Mouse (Mus musculus) megakaryocyte, embryonic 14.5 days (primary cell): Measurements from ENCODE around the gene Fat2. TPM values are rescaled to one million over a fixed set of nuclear protein-coding genes. Genes with fewer than 3 reads are reported as not detected.

Experiments used
- H3K27me3 ChIP-seq: replicated peaks from 2 replicates; pipeline ENCODE3; 2012; ENCODE audit warnings: inconsistent platforms
- H3K36me3 ChIP-seq: replicated peaks from 2 replicates; pipeline ENCODE3; 2012; ENCODE audit warnings: low read length, inconsistent platforms, mixed read lengths
- H3K4me1 ChIP-seq: 2 replicates; pipeline ENCODE4 v1.6.1; 2012; ENCODE audit warnings: inconsistent platforms
- H3K4me3 ChIP-seq: replicated peaks from 2 replicates; pipeline ENCODE3; 2012; ENCODE audit warnings: moderate library complexity, mild to moderate bottlenecking, inconsistent platforms
- H3K9me3 ChIP-seq: 2 replicates; pipeline ENCODE4 v1.6.1; 2012; ENCODE audit warnings: inconsistent platforms
- FLI1 ChIP-seq: IDR thresholded peaks from 2 replicates; pipeline ENCODE4 v1.6.1; 2012; ENCODE audit warnings: low read length, inconsistent platforms, mixed read lengths
- GATA1 ChIP-seq: IDR thresholded peaks from 3 replicates; pipeline ENCODE4 v1.6.1; 2012; ENCODE audit warnings: mixed read lengths, low read length, inconsistent platforms, borderline replicate concordance
- polyA plus RNA-seq: library from polyadenylated mRNA; stranded (reverse); fragments of >175 nt; gene quantifications from 2 replicates; pipeline ENCODE4 v1.2.3, GENCODE M21; 2012; ENCODE audit warnings: low replicate concordance; ENCODE audit not compliant: insufficient read depth

Gene Fat2
- polyA plus RNA-seq, 1 experiment, result not detected

GRCm38 (mm10) chr11:55217418-55217817, 118.9 kb downstream of the Fat2 start:
- H3K9me3 ChIP-seq, result no peaks in the 10 kb centered on the region
- peaks cover 50% of the 10 kb centered on the region for H3K4me1 ChIP-seq
- peaks cover 98% of the 10 kb centered on the region for H3K36me3 ChIP-seq
- H3K4me3 ChIP-seq, result no peak overlapping the region
- no peaks in the 10 kb centered on the region for H3K27me3 ChIP-seq
- TF ChIP-seq GATA1 (no peak), FLI1 (no peak)

- Histone ChIP-seq H3K36me3 (peaks cover 98% of the 10 kb centered on the region), H3K4me1 (peaks cover 56% of the 10 kb centered on the region), H3K9me3 (no peaks in the 10 kb centered on the region), H3K27me3 (no peaks in the 10 kb centered on the region), H3K4me3 (no peak overlapping the region)
- TF ChIP-seq GATA1 (no peak), FLI1 (no peak)
These were observed 119.5 kb downstream of the Fat2 start for GRCm38 (mm10) chr11:55216830-55217229.

GRCm38 (mm10) chr11:55216061-55216460, 120.3 kb downstream of the Fat2 start:
- Histone ChIP-seq H3K36me3 (peaks cover 98% of the 10 kb centered on the region), H3K9me3 (no peaks in the 10 kb centered on the region)
- TF ChIP-seq FLI1 (no peak), GATA1 (no peak)

GRCm38 (mm10) chr11:55214978-55215377, 121.4 kb downstream of the Fat2 start:
- Histone ChIP-seq H3K36me3 (peaks cover 96% of the 10 kb centered on the region), H3K9me3 (no peaks in the 10 kb centered on the region), H3K4me3 (no peak overlapping the region), H3K27me3 (no peaks in the 10 kb centered on the region), H3K4me1 (peaks cover 63% of the 10 kb centered on the region)
- TF ChIP-seq GATA1 (no peak), FLI1 (no peak)

More at GRCm38 (mm10) chr11:55216061-55216460, 120.3 kb downstream of the Fat2 start:
- Histone ChIP-seq H3K4me3 (no peak overlapping the region), H3K4me1 (peaks cover 63% of the 10 kb centered on the region), H3K27me3 (no peaks in the 10 kb centered on the region)

- H3K9me3 ChIP-seq, result no peaks in the 10 kb centered on the region
- TF ChIP-seq GATA1 (no peak), FLI1 (no peak)
- H3K27me3 ChIP-seq, result no peaks in the 10 kb centered on the region
- H3K36me3 ChIP-seq, result peaks cover 92% of the 10 kb centered on the region
- peaks cover 67% of the 10 kb centered on the region for H3K4me1 ChIP-seq
- no peak overlapping the region for H3K4me3 ChIP-seq
These were observed 122.2 kb downstream of the Fat2 start for GRCm38 (mm10) chr11:55214161-55214560.

- no peak overlapping the region for H3K4me3 ChIP-seq
- peaks cover 74% of the 10 kb centered on the region for H3K4me1 ChIP-seq
- no peaks in the 10 kb centered on the region for H3K9me3 ChIP-seq
- peaks cover 88% of the 10 kb centered on the region for H3K36me3 ChIP-seq
- TF ChIP-seq GATA1, result no peak
- no peak for TF ChIP-seq FLI1
- H3K27me3 ChIP-seq, result no peaks in the 10 kb centered on the region
These were observed 122.8 kb downstream of the Fat2 start for GRCm38 (mm10) chr11:55213518-55213917.

- no peak for TF ChIP-seq GATA1
- no peak for TF ChIP-seq FLI1
- Histone ChIP-seq H3K4me3 (no peak overlapping the region), H3K9me3 (no peaks in the 10 kb centered on the region), H3K36me3 (peaks cover 71% of the 10 kb centered on the region), H3K4me1 (peaks cover 88% of the 10 kb centered on the region), H3K27me3 (no peaks in the 10 kb centered on the region)
These were observed 126.6 kb downstream of the Fat2 start for GRCm38 (mm10) chr11:55209626-55210353.

- H3K9me3 ChIP-seq, result no peaks in the 10 kb centered on the region
These were observed 127.3 kb downstream of the Fat2 start for GRCm38 (mm10) chr11:55209032-55209431.

GRCm38 (mm10) chr11:55208001-55208690, 128.2 kb downstream of the Fat2 start:
- TF ChIP-seq GATA1 (no peak), FLI1 (no peak)
- Histone ChIP-seq H3K36me3 (peaks cover 55% of the 10 kb centered on the region), H3K27me3 (no peaks in the 10 kb centered on the region), H3K9me3 (no peaks in the 10 kb centered on the region), H3K4me3 (peak overlapping the region; percentile 38), H3K4me1 (peaks cover 83% of the 10 kb centered on the region)

More at GRCm38 (mm10) chr11:55209032-55209431, 127.3 kb downstream of the Fat2 start:
- H3K27me3 ChIP-seq, result no peaks in the 10 kb centered on the region
- H3K4me1 ChIP-seq, result peaks cover 81% of the 10 kb centered on the region
- TF ChIP-seq FLI1 (no peak), GATA1 (no peak)
- peaks cover 63% of the 10 kb centered on the region for H3K36me3 ChIP-seq
- no peak overlapping the region for H3K4me3 ChIP-seq

GRCm38 (mm10) chr11:55204602-55205001, 131.8 kb downstream of the Fat2 start:
- no peak for TF ChIP-seq FLI1
- TF ChIP-seq GATA1, result no peak
- H3K4me1 ChIP-seq, result peaks cover 74% of the 10 kb centered on the region
- peaks cover 28% of the 10 kb centered on the region for H3K36me3 ChIP-seq
- peaks cover 10% of the 10 kb centered on the region for H3K9me3 ChIP-seq
- no peaks in the 10 kb centered on the region for H3K27me3 ChIP-seq
- H3K4me3 ChIP-seq, result peak overlapping the region; percentile 100
